Mouse (Mus musculus): ENCODE results near the gene Vps51. TPM values are rescaled to one million over a fixed set of nuclear protein-coding genes. Genes with fewer than 3 reads are reported as not detected.

Vps51 gene
- total RNA-seq (2014; fragmentation: Nextera tagmentation) (33.1 and 44.0 TPM in 2 replicates), total RNA-seq (2017) (48.0 and 48.5 TPM in 2 replicates)

DNA sequence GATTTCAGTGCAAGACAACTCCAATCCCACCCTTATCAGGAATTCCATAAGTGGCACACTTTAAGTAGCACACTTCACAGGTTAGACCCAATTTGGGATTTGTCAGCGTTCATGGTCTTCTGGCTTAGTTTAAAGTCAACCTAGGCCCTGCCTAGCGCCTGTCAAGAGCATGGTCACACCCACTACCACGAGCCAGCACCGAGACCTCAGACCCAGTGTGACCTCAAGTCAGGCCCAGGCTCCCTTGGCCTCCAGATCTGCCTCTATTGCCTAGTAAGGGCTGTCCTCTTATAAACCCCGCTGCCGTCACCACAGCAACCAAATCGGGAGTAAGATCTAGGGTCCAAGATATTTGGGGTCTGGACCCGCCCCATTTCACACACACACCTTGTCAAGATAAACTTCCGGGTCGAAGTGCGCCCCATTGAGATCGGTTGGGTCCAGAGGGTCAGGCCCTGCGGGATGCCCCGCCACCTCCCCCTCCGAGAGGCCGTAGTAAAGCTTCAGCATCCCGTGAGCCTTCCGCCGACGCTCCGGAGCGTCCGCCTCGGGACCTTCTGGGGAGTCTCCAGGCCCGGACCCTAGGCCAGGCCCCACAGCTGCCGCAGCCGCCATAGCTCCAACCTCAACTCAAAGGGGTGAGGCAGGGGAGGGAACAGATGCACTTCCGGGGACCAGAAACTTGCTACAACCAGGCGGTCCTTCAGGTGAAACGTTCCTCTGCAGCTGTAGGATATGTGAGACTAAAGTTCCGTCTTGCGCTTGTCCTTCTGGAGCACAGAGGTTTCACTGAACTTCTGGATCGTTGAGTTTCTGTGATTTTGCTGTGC, at the start of gene Vps51:
Gene Vps51 (minus strand): TSS at position 668 of the 830 bp plus-strand sequence.
- peak; percentile 92 for ATAC-seq (replicated peaks; ENCODE audit: poor library complexity, severe bottlenecking)

DNA sequence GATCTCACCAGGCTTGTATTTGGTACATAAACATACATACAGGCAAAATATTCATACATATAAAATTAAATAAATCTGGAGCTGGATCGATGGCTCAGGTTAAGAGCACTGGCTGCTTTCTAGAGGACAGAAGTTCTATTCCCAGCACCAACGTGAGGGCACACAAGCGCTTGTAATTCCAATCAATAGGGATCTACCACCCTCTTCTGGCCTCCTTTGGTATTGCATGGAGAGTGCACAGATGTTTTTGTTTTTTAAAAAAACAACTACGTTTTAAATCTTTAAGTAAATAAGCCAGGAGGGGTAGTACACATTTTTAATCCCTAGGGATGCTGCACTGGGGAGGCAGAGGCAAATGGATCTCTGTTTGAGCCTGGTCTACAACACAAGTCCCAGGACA, 49.3 kb upstream of the Vps51 start:
- ATAC-seq (replicated peaks; ENCODE audit: poor library complexity, severe bottlenecking): no peak

DNA sequence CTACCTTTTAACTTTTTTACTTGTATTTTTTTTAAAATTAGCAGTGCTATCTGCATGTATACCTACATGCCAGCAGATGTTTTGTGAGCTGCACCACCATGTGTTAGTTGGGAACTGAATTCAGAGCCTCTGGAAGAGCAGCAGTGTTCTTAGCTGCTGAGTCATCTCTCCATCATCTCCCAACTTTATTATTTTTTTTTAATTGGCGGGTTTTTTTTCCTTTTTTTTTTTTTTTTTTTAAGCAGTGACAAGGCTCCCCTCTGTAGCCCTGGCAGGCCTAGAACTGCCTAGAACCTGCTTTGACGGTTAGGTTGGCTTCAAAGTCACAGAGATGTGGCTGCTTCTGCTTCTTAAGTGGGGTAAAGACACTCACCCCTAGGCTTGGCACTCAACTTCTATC, 47.9 kb upstream of the Vps51 start:
- no peak for ATAC-seq (replicated peaks; ENCODE audit: poor library complexity, severe bottlenecking)

DNA sequence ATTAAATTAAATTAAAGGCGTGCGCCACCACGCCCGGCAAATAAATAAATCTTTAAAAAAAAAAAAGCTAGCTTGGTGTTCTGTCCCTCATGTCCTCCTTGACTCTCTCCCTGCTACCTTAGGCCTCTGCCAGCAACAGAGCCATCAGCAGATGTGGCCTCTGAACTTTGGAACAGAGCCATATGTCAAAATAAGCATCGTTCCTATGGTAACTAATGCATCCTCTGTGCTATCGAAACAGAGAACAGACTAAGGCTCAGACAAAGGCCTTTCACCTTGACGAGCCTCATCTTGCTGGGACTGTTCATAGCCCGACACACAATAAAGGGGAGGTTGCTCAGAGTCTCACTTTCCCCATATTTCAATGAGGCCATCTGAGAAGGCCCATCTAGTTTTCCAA, 46.3 kb upstream of the Vps51 start:
- no peak for ATAC-seq (replicated peaks; ENCODE audit: poor library complexity, severe bottlenecking)

DNA sequence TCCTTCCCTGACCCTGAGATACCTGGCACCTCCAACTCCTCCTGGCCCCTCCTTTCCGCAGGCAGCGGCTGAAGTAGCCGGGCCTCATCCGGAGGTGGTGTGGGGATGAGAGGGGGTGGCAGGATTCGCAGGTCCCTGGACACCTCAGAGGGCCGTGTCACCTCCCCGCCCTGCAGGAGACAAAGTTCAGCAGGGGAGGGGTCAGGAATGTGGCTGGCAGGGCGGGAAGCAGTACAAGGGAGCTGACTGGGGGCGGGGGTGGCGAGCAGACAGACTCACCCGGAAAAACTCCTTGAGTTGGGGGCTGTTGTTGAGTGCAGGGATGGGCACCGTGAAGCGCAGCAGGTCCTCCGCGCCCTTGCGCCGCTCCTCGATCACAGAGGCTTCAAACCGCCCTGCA, 44.7 kb upstream of the Vps51 start:
- no peak for ATAC-seq (replicated peaks; ENCODE audit: poor library complexity, severe bottlenecking)

DNA sequence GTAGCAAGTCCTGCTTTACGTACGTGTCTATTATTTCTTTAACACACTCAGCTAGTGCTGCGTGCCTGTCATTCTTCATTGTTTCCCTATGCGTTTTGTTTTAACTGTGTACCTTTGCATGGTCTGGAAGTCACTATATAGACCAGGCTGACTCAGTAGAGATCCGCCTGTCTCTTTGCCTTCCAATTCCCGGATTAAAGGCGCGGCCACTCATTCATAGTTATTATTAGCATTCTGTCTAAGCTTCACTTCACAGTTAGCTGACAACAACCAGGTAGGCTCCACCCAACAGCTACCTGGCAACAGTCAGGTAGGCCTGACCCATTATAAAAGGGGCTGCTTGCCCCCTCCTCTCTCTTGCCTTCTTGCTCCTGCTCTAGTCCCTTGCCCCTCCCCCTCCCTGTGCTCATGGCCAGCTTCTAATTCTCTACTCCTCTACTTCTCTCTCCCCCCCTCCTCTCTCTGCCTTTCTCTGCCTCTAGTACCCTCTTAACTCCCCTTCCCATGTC, 41.7 kb upstream of the Vps51 start:
- ATAC-seq (replicated peaks; ENCODE audit: poor library complexity, severe bottlenecking): no peak

DNA sequence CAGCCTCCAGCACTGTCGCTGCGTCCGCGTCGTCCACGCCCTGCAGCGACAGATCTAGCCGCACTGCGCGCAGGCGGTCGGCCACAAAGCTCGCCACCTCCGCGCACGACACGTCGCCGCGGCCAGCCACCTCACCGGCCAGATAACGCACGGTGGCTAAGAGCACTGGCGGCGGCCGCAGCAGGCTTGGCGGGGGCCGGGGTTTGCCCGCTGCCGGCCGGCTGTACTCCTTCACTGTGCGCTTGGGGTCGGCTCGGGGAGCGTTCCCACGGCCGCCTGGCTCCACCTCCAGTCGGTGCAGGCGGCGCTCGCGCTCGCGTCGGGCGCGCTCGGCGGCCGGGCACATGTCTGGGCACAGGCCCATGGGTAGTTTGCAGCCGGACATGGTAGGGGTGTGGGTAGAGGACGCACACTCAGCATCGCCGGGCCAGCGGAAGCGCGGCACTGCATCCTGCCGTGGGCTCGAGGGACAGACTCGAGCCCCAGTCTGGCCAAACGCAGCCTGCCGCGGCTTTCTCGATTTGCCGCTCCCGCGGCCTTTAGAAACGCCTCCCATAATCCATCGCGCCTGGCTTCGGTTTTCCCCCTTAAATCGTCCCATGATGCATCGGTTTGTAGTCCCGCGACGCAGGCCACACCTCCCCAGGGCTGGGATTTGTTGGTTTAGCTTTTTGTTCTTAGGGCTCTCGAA, 41.1 kb upstream of the Vps51 start, which contains the start of gene Sac3d1:
Gene Sac3d1 (minus strand): TSS at position 665 of the 691 bp plus-strand sequence.
- ATAC-seq (replicated peaks; ENCODE audit: poor library complexity, severe bottlenecking): peak; percentile 83

DNA sequence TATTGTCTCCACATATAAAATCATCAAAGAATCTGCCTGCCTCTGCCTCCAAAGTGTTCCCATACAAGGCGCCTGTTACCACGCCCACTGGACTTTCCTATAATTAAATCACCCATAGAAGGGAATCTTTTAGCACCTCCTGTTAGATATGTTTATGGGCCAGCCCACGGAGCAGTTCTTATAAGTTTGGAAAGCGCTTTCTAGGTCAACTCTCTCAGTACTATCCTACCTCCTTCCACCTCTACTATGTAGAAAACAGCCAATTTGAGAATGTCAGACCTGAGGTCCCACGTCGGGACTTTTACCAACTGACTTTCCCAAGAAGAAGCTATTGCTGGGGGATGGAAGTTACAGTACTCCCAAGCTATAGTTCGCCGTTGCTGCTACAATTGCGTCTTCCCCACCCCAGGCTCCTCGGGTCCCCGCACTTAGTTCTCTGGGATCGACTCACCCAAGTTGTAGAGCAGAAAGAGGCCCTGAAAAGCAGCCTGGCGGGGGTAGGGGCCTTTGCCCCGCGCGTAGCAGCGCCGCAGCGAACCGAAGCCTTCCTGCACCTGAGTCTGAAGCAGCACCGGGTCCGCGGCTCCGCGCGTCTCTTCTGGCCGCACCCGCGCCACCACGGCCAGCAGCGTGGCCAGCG, 40.4 kb upstream of the Vps51 start:
- no peak for ATAC-seq (replicated peaks; ENCODE audit: poor library complexity, severe bottlenecking)

DNA sequence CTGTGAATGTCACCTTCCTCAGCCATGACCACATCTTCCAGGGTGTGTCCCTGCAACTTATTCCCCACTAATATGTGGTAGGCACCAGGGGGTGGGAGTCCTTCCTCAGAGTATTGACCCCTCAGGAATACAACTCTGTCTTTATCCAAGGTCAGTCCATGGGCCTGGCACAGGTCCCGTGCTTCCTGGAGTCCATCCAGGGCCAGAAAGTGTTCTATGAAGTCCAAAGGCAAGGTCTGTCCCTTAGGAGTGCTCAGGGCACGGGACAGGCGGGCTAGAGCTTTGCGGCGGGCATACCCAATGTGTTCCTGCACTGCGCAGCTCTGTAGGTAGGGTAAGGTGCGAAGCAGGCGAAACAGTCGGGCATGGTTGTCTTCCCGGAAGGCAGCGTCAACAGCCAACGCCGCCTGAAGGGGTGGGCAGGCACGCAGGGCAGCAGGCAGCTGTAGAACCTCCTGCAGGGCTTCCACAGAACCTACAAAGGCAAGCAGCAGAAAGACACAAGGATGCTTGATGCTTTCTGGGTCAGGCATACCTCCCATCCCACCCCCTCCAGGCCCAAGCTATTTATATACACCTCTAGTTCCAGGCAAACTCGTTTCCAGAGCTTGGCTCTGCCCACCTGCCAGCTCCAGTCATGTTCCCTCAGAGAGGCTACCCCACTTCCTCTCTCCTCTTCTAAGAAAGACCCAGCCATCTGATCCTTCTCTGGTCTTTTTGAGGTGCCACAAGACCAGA, 39.3 kb upstream of the Vps51 start:
- ATAC-seq (replicated peaks; ENCODE audit: poor library complexity, severe bottlenecking): no peak

DNA sequence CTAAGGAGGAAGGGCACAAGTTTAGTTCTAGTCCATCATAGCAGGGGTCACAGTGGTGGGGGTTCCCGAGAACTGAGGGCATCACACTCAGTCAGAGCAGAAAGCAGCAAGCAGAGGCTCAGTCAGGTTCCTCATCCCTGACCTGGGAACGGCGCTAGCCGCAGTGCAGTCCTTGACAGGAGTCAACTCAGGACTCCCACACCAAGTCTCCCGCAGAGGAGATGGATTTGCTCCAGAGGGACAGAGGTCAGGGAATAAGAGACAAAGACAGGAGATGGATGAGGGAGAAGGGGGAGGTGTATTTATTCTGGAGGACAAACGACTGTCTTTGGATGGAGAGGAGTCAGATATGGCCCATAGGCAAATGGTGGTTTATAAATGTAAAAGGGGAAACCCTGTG, 36.1 kb upstream of the Vps51 start:
- no peak for ATAC-seq (replicated peaks; ENCODE audit: poor library complexity, severe bottlenecking)

DNA sequence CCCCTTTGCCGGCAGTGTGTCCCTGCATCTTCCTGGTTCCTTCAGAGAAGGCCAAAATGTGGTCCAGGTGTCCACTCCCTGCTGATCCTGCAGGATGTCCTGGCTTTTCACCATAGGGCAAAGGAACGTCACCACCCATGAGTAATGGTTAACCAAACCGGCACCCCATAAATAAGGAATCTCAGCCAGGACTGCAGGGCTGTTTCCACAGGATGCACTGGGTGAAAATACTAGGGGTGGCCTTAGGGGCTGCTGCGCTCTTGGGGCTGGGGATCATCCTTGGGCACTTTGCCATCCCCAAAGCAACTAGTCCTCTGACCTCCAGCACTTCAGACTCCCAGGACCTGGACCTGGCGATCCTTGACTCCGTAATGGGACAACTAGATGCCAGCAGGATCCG, 28.6 kb upstream of the Vps51 start, which contains the start of gene Naaladl1:
Gene Naaladl1 (plus strand): TSS at position 197 of the 400 bp plus-strand sequence.
- no peak for ATAC-seq (replicated peaks; ENCODE audit: poor library complexity, severe bottlenecking)

DNA sequence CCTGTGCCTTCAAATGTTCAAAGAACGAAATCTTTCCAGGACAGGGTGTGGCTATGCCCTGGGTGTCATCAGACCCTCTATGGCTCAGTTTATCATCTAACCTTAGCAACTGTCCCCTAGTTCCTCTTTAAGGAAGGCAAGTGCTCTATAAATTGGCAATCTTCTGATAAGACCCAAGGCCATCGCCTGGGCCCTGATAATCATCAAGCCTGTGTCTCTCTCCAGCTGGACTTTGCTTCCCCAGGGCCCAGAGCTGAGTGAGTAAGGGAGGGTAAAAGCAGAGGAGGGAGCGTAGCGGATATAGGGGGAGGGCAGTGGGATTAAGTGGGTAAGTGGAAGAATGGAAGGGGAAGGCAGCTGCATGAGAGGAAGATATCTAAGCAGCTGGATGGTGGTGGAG, 27.4 kb upstream of the Vps51 start:
- 0 out of 2 replicates have a peak, but pooled peaks have one; percentile 20 for ATAC-seq (replicated peaks; ENCODE audit: poor library complexity, severe bottlenecking)

DNA sequence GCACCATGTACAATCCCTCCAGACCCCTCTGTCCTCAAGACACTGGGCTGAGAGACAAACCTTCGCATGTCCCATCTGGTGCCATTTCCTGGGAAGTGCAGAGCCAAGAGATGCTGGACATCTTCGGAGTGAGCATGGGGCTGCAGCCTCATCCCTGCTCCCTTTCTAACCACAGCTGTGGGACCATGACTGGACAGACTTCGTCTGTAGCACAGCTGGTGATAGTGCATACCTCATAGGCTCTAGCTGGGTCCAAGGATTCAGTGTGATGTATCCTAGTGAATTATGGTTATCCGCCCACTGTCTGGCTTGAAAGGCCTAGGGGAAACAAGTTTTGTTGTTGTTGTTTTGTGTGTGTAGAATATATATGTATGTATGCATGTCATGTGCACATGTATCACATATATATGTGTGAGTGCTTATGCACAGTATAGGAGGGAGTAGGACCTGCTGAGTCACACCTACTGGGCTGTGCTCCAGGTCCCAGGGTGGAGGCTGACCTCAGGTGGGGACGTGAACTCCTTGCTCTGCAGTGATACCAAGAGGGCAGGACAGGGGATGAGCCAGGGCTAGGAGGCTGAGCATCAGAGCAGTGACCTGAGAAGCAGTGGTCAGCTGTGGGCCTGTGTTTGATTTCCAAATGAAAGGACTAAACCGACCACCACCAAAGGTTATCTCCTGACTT, 25.3 kb upstream of the Vps51 start:
- no peak for ATAC-seq (replicated peaks; ENCODE audit: poor library complexity, severe bottlenecking)

DNA sequence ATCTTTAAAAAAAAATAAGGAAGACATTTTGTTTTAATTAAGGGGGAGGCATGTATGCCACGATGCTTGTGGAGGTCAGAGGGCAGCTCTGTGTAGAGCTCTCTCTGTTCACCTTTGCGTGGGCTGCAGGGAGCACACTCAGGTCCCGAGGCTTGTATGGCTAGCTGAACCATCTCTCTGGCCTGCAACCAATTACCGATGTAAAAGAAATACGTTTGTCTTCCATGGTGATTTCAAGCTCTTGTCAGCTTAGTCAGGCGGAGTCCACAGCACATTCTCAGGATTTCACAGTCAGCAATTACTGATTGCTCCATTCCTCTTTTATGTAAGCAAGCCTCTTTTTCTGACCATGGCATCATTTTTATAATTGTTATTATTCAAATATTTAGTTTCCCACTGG, 24.2 kb upstream of the Vps51 start:
- no peak for ATAC-seq (replicated peaks; ENCODE audit: poor library complexity, severe bottlenecking)

DNA sequence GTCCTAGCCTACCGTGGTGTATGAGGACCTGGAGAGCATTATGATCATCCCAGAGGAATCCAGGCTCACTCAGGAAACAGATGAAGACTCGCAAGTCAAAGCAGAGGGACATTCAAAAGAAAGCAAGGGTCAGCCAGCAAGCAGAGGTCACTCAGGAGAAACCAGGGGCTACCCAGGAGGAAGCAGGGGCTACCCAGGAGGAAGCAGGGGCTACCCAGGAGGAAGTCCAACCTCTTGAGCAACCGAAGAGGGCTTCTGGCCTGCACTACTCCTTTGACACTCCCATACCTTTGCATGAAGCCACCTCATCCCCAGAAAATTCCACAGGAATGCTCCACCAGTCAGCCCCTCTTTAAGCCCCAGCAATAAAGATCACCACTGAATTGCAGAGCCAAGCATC, 20.8 kb upstream of the Vps51 start:
- ATAC-seq (replicated peaks; ENCODE audit: poor library complexity, severe bottlenecking): peak; percentile 70

DNA sequence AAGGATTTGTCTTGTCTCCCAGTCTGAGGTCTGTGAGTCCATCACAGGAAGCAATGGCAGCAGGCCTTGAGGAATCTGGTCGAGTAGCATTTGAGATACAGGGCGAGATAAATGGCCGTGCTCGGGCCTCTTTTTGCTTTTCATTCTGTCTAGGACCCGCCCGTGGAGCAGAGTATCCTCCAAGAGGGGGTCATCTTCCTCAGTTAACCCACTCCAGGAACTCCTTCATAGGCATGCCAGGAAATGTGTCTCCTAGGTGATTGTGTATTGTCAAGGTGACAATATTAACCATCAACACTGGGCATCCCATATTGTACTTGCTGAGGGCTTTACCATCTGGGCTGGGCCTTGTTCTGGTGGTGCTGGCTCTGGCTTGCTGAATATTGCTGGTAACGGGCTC, 17.1 kb upstream of the Vps51 start, which contains the start of gene AC131692.1:
Gene AC131692.1 (plus strand): TSS at position 301 of the 400 bp plus-strand sequence.
- ATAC-seq (replicated peaks; ENCODE audit: poor library complexity, severe bottlenecking): no peak

DNA sequence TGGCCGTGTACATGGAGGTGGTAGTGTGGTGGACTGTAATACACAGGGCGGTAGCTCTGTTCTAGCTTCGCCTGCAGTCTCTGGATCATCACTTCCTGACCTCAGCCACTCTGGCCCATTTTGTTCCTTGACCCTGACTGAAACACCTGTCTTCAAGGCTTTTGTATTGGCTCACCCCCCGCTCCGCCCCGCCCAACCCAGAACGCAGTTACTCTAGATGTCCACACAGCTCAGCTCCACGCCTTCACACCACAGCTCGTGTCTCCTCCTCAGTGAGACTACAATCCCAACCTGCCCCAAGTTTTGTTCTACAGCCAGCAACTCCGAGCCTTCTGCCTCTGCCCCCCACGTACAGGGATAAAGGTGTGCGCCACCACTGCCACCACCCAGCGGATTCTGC, 11.8 kb upstream of the Vps51 start:
- no peak for ATAC-seq (replicated peaks; ENCODE audit: poor library complexity, severe bottlenecking)

DNA sequence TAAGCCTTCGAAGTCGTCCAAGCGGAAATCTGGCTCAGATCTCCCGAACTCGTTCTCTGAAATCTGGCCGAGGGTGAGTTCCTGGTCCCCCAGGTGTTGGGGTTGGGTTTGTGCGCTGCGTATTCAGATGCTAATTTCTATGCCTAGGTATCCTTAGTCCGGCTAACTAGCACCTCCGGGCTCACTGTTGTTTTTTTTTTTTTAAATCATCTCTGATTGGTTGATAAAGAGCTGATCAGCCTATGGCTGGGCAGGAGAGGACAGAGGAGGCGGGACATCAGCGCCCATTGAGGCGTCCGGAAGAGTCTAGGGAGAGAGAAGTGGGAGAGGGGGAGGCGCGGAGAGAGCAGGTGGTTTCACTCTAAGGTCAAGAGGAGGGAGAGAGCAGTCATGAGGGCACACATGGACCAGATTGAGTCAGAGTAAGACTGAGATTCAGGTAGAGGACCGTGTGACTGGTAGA, 8.4 kb upstream of the Vps51 start:
- peak; percentile 84 for ATAC-seq (replicated peaks; ENCODE audit: poor library complexity, severe bottlenecking)

DNA sequence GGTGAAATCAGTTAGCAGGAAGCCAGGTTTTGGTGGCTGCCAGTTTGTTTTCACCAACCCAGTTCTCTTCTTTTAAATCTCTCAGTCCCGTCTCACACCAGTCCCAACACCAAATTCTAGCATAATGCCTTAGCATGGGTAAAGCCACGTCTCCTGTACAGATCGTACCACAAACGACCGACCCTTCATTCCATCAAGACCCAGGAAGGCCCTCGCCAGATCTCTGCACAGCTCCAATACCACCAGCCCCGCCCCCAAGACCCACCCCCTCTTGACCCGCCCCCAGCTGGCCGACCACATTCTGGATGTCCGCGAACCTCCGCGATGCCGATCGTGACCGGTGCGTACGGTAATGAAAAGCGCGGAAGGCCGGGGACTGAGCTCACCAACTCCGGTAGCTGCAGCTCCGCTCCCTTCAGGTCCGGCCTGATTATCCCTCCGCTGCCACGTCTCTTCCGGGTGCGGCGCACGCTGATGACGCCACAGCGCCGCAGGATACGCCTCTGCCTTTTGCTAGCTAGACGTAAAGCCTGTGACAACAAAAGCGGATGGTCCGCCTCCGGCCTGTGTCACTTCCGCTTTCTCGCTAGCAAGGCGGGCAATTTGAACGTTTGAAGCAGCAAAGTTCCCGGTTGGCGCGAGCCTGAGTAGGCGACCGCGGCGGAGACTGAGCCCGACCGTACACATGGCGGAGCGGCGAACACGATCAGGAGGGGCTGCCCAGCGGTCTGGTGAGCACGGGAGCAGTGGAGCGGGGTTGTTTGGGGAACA, 7.6 kb upstream of the Vps51 start, which contains the start of the genes Zfpl1 and Cdca5:
Gene Zfpl1 (minus strand): TSS at position 479 of the 771 bp plus-strand sequence.
Gene Cdca5 (plus strand): TSS at position 506 of the 771 bp plus-strand sequence.
- peak; percentile 92 for ATAC-seq (replicated peaks; ENCODE audit: poor library complexity, severe bottlenecking)

Data from granulocyte monocyte progenitor cell, adult 5-6 weeks (primary cell).